Mouse (Mus musculus) ES-Bruce4 (cell line): Measurements from ENCODE around the gene Ttc30a1.

ENCODE experiments used
- CTCF ChIP-seq: IDR thresholded peaks from one replicate; pipeline ENCODE4 v1.8.1; 2011; ENCODE audit warnings: low read depth, low read length
- EP300 ChIP-seq: IDR thresholded peaks from 2 replicates; pipeline ENCODE4 v1.6.1; 2011; ENCODE audit warnings: low read depth, low read length; ENCODE audit not compliant: insufficient read depth
- POLR2A ChIP-seq: IDR thresholded peaks from one replicate; pipeline ENCODE4 v1.8.1; 2011; ENCODE audit warnings: low read length; ENCODE audit not compliant: insufficient read depth

GRCm38 (mm10) chr2:75960366-75961330 lies 21.1 kb downstream of the Ttc30a1 start:
- no peak for TF ChIP-seq POLR2A
- peak; percentile 82; the same call in 1 of the 2 replicates for TF ChIP-seq EP300
- TF ChIP-seq CTCF = peak; percentile 6
